Mouse (Mus musculus): ENCODE data around the gene Kif1bp. TPM values are rescaled to one million over a fixed set of nuclear protein-coding genes. Genes with fewer than 3 reads are reported as not detected.

Gene Kif1bp
- polyA plus RNA-seq, 1 experiment = 11.6 TPM

- no peak for TF ChIP-seq GATA1 (IDR thresholded peaks at IDR 0.05; ENCODE audit: low read length)
Measured at GRCm38 (mm10) chr10:62503836-62504628, 74.2 kb downstream of the Kif1bp start.

DNA sequence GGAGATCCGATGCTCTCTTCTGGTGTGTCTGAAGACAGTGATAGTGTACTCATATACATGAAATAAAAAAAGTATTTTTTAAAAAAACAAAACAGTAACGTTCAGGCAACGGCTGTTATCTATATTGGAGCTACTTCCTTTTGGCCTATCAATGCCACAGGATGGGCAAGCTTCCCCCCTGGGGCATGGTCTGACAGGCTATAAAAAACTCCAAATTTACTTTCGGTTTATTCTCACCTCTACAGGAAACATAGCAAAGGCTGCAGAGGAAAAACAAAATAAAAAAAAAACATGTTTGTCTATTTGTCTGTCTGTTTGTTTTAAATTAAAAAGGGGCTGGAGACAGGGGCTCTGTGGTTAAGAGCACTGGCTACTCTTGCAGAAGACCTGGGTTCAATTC is 74.9 kb downstream of the Kif1bp start:
- TF ChIP-seq GATA1 (IDR thresholded peaks at IDR 0.05; ENCODE audit: low read length) = peak; percentile 23

GRCm38 (mm10) chr10:62501951-62502350 is 76.3 kb downstream of the Kif1bp start:
- TF ChIP-seq GATA1 (IDR thresholded peaks at IDR 0.05; ENCODE audit: low read length) = no peak

DNA sequence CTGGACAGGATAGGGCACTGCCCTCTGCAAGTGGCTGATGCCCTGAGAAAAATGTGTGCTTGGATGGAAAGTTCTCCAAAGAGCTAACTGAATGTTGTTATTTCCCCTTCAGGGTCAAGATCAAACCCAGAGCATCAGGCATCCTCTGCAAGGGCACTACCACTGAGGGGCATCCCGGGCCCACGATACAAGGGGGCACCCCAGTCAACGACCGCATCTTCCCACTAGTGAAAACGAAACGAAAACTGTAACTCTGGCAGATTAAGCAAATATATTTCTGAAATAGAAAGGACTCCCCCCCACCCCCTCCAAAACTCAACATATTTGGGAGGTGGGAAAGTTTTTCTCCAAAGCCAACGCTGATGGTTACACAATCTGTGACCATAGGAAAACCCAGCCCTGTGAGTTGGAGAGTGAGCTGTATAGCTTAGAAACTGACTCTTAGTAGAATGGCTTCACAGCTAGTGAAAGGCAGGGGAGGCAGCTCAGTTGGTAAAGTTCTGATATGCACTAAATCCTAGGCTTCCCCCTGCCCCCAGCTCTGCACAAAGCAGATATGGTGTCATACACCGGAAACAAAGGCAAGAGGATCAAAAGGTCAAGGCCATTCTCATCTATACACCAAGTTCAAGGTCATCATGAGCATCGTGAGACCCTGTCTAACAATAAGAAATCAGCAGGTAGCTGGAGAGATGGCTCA is 77.2 kb downstream of the Kif1bp start:
- TF ChIP-seq GATA1 (IDR thresholded peaks at IDR 0.05; ENCODE audit: low read length) = no peak

DNA sequence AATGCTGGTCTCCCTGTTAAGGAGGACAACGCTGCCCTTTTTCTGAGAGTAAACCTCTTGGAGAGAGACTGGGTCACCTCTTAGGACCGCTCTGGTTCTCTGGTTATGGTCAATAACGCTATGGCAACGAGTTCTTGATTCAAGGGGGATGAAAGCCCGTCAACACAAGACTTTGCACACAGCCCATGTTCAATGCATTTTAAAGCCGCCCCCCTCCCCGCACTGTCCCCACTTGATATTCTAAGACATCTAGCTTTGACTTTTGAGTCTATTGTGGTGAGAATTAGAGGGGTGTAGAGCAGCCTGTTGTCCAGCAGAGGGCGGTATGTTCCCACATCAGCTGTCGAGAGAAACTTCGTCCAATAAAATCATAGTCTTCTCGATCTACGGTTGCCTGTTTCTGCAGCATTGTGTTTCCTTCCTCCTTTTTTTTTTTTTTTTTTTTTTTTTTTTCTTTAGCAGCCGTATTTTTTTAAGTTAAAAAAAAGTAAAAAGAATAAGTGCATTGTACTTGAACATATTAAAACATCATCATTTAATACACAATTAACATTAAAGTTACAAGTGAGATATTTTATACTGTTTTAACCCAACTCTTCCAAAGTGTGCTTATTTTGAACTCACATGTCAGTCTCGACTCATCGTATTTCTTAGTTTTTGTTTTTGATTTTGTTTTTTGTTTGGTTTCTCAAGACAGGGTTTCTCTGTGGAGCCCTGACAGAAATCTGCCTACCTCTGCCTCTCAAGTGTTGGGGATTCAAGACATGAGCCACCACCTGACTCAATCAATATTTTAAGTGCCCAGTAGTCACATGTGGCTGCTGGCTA is 78.0 kb downstream of the Kif1bp start:
- no peak for TF ChIP-seq GATA1 (IDR thresholded peaks at IDR 0.05; ENCODE audit: low read length)

Other genes starting within 250 kb of the Kif1bp start
- 295 and 311 TPM in 2 replicates for gene Hk1, start 198.5 kb downstream of the Kif1bp start, polyA plus RNA-seq (2012)
- not detected in 2 replicates for gene Hkdc1, start 156.0 kb downstream of the Kif1bp start, polyA plus RNA-seq (2012)
- 0.05 and 0.12 TPM in 2 replicates for gene 4930507D05Rik, start 129.0 kb downstream of the Kif1bp start, polyA plus RNA-seq (2012)
- gene Supv3l1, start 128.7 kb downstream of the Kif1bp start, polyA plus RNA-seq (2012) = 12.3 and 25.8 TPM in 2 replicates
- gene Vps26a, start 91.7 kb downstream of the Kif1bp start, polyA plus RNA-seq (2012) = 5.6 and 6.8 TPM in 2 replicates
- 1.8 and 10.7 TPM in 2 replicates for gene Srgn, start 51.0 kb downstream of the Kif1bp start, polyA plus RNA-seq (2012)
- gene Ddx21, start 23.8 kb upstream of the Kif1bp start, polyA plus RNA-seq (2012) = 61.8 and 75.7 TPM in 2 replicates
- 31.2 and 44.2 TPM in 2 replicates for gene Ddx50, start 72.8 kb upstream of the Kif1bp start, polyA plus RNA-seq (2012)
- gene Stox1, start 147.7 kb upstream of the Kif1bp start, polyA plus RNA-seq (2012) = not detected in 2 replicates
- gene Ccar1, start 213.8 kb upstream of the Kif1bp start, polyA plus RNA-seq (2012) = 6.3 and 9.3 TPM in 2 replicates